Mouse (Mus musculus) G1E (cell line): Measurements from ENCODE around the gene Ddb1.

Experiments
- CTCF ChIP-seq: IDR thresholded peaks from 2 replicates; pipeline ENCODE4 v1.5.1; 2012; ENCODE audit warnings: low read depth, low read length, inconsistent platforms, mixed read lengths
- GATA1 ChIP-seq: IDR thresholded peaks from 2 replicates; pipeline ENCODE4 v1.6.1; 2012; ENCODE audit warnings: borderline replicate concordance, low read length, inconsistent platforms, mixed read lengths
- GATA2 ChIP-seq: IDR thresholded peaks from 2 replicates; pipeline ENCODE4 v1.6.1; 2012; ENCODE audit warnings: low read depth, low read length, inconsistent platforms, borderline replicate concordance
- POLR2AphosphoS5 ChIP-seq: IDR thresholded peaks from 2 replicates; pipeline ENCODE4 v1.6.1; 2012; ENCODE audit warnings: low read depth, low read length, inconsistent platforms; ENCODE audit not compliant: insufficient replicate concordance
- TAL1 ChIP-seq: conservative IDR thresholded peaks from 2 replicates; pipeline ENCODE4 v1.6.1; 2012; ENCODE audit warnings: low read depth, low read length, inconsistent platforms, mixed read lengths

DNA sequence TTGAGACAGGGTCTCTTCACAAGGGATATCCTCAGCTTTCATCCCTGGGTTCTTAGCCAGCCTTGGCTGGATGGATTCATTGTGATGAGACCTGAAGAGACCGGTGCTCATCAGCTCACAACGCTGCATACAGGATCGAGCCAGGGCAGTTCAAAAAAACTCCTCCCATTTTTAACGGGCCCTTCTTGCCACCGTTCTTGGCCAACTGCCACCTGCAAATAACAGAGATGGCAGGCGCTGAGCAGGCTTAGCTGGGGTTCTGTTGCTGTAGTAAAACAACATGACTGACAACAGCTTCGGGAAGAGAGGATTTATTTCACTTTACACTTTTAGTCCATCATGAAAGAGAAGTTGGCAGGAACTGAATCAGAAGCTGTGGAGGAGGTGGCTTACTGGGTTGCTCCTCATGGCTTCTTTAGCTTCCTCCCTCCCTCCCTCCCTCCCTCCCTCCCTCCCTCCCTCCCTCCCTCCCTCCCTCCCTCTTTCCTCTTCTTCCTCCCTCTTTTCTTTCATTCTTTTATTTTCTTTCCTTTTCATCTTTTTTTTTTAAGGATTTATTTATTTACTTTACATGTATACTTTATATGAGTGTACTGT, 21.5 kb upstream of the Ddb1 start:
- TF ChIP-seq CTCF, result no peak
- TF ChIP-seq POLR2AphosphoS5, result no peak
- no peak for TF ChIP-seq GATA1
- no peak for TF ChIP-seq GATA2
- no peak for TF ChIP-seq TAL1
